Mouse (Mus musculus) testis, postnatal 10 days (tissue): Measurements from ENCODE around the gene Scgb2b17.
"Not testable (repeated sequence)": the region's sequence is repeated elsewhere in the genome, so short reads cannot be mapped to it uniquely, and the experiment has no call there.

ENCODE experiments used
- DNase-seq: peaks from one replicate; pipeline ENCODE4 v3.0.0; 2021; ENCODE audit warnings: low spot score

The Scgb2b17 gene

DNA sequence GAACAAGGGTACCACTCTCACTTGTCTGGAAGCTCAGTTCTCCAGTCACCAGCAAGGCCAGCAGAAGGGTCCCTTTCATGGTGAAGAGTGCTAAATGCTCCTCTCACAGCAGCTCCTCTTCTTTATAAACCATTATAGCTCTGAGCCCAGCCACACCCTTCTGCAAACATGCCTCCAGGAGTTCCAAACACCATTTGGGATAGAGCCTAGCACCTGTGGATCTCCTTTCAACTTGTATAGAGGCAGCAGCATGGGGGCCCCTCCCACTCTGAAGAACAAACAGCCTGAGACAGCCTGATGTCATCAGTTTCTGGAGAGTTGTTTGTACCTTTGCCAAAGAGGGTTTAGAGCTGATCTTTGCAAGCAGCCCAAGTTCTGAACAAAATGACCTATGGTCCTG lies at the start of gene Scgb2b17:
Gene Scgb2b17 (minus strand): TSS at position 101 of the 400 bp plus-strand sequence.
- DNase-seq, result not testable (repeated sequence)

DNA sequence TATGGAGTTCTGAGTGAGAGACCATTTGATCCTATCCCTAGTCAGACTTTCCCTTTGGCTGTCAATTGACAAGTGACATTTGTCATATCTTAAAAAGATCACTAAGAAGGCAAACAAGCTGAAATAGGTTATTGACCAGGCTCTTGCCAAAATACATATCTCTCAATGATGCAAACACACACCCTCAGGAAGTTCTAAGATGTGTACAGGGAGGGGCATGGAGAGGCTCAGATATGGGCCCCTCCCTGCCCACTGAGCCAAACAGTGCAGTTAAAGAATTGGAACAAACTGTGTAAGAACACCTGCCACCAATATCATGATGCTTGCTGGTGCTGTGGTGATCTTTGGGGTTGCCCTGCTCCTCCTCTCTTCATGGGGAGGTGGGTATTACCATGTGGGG lies 6.8 kb upstream of the Scgb2b17 start, which contains the start of gene Scgb1b17:
Gene Scgb1b17 (plus strand): TSS at position 301 of the 400 bp plus-strand sequence.
- not testable (repeated sequence) for DNase-seq
